Mouse (Mus musculus): ENCODE data around the gene Zfp281.
A peak's percentile ranks its signal among the peaks of the same experiment; 100 is the strongest.

The Zfp281 gene

DNA sequence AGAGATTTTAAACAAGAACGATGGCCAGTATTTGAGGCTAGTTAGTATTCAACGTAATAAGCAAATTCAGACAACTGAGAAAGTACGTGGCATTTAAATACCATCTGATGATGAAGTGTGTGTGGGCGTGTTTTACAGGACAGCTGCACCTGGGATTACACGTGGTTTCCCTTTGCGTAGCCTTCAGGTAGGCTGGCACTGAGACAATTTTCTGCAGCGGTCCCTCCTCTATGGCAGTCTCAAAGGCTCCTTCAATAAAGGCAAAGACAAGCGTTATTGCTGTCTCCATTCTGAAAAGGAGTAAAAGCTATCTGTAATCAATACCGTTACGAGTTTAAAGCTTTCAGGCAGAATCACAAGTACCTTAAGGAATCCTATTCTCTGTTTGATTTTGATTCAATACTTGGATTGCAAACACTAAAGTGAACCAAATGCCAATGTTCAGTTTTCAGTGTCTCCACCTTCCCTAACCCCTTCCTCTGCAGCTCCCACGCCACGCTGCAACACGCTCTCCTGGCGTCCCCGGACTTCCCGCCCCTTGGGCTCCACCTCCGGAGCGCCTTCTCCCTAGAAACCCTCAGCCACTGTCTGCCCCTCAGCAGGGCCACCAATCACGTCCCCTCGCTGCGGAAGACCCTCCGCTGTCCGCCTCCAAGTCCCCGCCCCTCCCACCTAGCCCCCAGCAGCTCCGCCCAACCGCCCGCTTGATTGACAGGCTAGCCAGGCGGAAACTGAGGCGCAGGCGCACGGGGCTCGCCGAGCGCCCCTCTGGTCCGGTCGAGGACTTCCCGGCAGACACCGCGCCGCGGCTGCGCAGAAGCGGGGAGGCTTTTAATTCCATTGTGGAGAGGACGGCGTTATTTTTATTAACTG is at the start of gene Zfp281:
Gene Zfp281, plus strand, starts transcription at position 756 of the 873 bp plus-strand sequence.
- peak; percentile 95 for DNase-seq (ENCODE audit: low spot score)

DNA sequence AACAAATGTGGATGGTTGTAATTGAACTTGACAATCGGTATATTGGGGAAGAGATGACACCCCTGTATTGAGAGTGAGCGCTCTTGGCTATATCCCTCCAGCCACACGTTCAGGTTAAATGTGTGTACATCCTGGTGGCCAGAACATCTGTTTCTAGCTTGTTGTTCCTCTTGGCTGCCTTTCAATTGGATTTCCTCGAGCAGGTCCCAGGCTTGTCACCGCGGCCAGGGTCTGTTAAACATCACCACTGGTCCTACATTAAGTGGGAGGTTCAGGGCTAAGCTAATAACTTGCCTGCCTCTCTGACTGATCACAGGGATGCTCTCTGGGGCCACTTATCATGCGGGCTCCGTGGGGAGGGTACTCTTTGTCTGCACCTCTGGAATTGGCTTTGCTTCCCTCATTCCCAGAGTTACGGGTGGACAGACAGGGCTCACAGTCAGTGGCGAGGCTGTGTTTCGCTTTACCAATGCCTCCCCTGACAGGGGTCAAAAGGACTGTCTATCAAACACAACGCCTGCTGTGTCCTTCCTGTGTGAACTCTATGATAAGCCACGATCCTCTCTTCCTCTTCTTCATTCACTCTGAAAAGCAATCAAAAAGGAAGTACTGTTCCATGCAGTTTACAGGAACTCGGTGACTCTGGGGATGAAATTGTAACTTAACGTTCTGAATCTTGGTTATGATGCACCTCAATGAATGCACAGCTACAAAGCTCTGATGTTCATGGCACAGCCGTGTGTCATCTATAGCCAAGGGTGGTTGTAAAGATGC is 46.6 kb upstream of the Zfp281 start:
- peak; percentile 49 for DNase-seq (ENCODE audit: low spot score)

DNA sequence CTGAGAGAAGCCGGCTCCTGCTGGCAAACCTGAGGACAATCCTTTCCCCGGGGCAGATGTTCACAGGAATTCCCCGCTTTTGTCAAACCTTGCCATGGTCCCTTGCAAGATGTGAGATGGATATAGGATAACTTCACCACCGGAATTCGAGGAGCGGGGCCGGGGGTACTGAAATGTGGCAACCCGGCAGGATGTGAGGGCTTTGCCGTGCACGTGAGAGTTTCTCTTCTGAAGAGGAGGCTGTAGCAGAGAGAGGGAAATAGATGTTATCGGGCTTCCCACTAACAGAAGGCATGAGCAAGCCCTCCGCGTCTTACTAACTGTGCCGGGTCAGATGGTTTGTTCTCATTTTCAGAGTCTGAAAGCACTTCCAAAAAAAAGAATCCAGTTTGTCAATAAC is 45.3 kb upstream of the Zfp281 start:
- DNase-seq (ENCODE audit: low spot score): no peak

DNA sequence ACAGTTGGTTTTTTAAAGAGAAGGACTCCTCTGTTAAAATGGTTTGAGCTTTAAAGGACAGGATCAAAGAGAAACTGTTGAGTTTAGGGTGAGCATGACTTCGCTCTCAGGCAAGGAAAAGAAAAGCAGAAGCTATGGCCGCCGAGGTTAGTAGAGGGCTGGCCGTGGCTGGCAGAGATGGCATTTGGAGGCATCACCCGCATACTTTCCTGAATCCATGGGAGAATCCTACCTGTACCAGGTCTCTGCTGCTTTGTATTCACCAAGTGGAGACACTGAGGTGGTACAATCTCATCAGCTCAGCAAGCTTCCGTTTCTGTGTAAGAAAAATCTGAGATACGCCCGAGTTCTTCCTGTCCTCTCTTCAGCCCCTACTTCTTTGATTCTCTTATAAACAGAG is 44.4 kb upstream of the Zfp281 start:
- DNase-seq (ENCODE audit: low spot score): no peak

DNA sequence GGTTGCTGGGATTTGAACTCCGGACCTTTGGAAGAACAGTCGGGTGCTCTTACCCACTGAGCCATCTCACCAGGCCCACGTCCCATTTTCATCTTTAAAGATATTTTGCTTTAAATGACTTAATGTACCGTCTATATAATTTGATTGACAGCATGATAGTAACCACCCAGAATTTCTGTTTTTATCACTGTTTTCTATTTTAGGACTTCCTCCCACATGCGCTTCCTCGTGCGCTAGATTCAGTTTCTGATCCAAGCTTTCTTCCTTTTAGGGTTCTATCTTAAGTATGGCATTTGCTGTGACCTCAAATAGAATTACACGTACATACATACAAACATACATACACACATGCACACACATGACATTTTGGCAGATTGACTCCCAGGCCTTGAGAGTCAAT is 42.9 kb upstream of the Zfp281 start:
- no peak for DNase-seq (ENCODE audit: low spot score)

DNA sequence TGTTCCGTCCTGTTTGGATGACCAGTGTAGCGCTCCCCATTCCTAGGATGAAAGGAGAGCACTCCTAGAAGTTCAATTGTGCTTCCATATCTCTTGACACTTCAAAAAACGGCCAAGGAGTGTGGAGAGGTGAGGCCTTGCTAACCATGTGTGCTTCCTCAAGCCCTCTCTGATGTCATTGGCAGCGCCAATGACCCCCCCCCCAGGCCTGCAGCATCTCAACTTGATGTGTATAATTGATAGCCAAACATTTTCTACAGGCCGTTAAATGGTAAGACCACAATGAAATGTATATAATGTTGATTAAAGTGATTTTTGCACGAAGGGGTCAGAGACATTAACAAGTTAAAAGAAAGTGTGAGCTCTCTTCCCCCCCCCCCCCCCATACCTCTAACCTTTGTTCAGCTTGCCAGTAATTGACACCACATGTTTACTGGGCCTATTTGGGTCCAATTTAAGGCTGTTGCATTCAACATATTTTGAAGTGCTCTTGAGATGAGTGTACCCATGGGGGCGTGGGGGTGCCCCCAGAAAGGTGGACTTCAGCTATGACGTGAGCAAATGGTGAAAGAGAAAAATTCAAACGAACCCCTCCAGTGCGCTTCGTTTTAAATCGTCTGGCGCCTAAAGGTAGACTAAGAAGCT is 36.8 kb upstream of the Zfp281 start:
- DNase-seq (ENCODE audit: low spot score): no peak

GRCm38 (mm10) chr1:136588908-136589307 is 35.8 kb upstream of the Zfp281 start:
- no peak for DNase-seq (ENCODE audit: low spot score)

GRCm38 (mm10) chr1:136592741-136593140 is 32.0 kb upstream of the Zfp281 start:
- no peak for DNase-seq (ENCODE audit: low spot score)

DNA sequence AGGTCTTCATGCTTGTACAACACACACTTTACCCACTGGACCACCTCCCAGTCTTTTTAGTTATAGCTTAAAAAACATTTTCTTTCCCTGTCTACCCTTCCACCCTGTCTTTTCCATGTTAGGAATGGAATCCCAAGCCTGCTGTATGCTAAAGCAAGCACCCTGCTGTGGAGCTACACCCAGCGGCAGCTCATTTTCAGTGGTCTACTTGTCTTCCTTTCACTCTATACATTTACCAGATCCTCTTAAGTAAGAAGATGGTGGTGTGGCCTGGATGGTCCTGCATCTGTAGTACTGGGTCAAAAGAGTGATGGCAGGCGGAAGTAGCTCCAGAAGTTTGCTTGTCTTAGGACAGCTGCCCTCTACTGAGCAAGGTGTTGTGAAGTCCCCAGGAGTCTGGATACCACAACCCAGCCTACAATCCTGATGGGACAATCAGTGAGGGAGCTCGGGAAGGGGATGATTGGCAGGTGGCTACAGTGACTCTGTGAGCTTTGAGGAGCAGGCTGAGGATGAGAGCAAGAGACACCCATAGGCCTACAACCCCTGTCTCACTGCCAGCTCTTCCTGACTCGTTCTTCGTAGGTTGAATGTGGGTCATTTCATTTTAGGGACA is 30.4 kb upstream of the Zfp281 start:
- no peak for DNase-seq (ENCODE audit: low spot score)

GRCm38 (mm10) chr1:136596821-136597220 is 27.9 kb upstream of the Zfp281 start:
- no peak for DNase-seq (ENCODE audit: low spot score)

DNA sequence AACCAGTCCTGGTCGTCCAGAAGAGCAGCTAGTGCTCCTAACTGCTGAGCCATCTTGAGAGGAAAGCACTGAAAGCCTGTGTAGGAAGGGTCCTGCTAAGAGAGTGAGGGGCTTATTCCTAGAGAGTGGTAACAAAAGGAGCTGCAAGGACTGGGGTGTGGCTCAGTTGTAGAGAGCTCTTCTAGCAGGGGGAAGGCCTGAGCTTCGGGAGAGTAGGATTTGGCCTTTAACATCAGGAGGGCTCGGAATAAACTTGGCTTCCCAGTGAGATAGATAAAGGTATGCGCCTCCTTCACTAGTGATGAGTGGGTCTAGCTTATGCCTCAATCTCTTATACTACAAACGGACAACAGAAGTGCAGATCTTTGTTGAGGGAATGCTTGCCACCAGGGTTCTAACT is 26.4 kb upstream of the Zfp281 start:
- DNase-seq (ENCODE audit: low spot score): no peak

- no peak for DNase-seq (ENCODE audit: low spot score)
These were observed 24.6 kb upstream of the Zfp281 start for GRCm38 (mm10) chr1:136600067-136600466.

DNA sequence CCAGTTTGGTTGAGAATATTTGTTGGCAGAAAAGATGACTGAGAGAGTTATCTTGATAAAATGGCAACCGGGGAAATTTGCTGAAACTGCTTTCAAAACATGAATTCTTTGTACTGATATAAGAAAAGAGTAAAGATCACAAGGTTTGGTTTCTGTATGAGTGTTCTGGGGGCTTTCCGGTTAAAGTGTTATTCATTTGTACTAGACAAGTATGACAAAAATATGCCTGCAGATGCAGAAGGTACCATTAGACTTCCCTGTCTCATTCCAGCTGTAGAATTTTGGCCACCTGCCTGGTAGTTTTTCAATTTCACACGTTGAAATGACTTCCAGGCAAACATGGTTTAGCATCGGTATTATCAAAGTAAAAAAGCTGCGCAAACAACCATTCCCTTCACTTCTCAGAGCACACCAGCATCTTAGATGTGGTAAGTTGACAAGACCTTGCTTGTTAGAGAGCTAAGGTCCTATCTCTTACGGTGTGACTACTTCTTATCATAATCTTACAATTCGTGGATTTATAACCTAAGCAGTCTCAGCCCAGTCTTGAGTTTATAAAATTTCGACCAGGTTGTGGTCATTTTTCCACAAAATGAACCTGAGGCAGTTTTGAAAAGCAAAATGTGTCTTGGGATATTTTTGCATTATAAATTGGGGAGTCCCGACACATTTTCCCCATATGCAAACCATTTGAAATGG is 23.9 kb upstream of the Zfp281 start:
- DNase-seq (ENCODE audit: low spot score): no peak

DNA sequence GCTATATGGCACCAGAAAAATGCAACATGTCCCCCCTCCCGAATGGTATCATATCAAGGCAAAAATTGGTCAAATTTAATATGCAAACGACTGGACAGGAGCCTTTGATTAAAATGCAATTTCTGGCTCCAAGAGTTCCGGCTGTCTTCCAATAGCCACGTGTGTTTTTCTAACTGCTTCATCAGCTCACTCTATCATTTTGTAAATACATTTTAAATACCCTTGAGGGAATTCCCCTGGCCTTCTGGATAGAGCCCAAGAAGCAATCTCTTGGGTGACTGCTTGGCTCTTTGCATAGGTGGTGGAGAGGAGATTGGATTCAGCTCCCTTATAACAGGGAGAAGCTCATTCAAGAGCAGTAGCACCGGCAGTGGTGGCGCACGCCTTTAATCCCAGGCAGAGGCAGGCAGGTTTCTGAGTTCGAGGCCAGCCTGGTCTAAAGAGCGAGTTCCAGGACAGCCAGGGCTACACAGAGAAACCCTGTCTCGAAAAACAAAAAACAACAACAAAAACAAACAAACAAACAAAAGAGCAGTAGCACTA is 23.3 kb upstream of the Zfp281 start:
- DNase-seq (ENCODE audit: low spot score): no peak

DNA sequence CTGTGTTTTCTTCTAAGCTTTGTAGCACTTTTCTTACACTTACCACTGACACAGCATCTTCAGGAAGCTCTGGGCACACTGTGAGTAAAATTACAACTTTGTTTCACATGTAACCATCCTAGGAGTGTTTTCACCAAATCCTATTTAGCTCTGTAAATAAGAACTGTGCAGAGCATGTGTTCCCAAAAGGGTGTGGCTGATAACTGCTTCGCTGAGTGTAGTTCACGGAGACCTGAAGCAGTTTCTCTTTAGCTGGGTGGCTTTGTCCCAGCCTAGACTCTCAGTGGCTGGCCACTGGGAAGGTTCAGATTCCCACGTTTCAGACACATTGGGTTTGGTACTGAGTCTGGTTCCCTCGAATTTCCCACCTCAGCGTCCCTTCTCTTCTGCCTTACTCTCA is 22.4 kb upstream of the Zfp281 start:
- no peak for DNase-seq (ENCODE audit: low spot score)

DNA sequence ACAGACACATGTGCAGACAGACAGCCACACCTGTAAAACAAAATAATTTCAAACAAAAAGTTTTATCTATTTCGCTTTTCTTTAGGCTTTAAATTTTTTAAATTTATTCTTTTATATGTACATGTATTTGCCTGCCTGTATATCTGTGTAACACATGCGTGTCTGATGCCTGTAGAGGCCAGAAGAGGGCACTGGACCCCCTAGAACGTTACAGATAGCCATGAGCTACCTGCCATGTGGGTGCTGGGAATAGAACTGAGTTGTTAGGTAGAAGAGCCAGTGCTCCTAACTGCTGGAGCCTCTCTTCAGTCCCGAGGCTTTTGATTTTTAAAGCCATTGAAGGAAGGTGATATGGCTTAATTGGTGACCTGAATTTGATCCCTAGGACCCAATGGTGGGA is 20.5 kb upstream of the Zfp281 start:
- DNase-seq (ENCODE audit: low spot score): no peak

- DNase-seq (ENCODE audit: low spot score): no peak
These were observed 18.9 kb upstream of the Zfp281 start for GRCm38 (mm10) chr1:136605790-136606189.

GRCm38 (mm10) chr1:136606278-136606677 is 18.4 kb upstream of the Zfp281 start:
- DNase-seq (ENCODE audit: low spot score): no peak

DNA sequence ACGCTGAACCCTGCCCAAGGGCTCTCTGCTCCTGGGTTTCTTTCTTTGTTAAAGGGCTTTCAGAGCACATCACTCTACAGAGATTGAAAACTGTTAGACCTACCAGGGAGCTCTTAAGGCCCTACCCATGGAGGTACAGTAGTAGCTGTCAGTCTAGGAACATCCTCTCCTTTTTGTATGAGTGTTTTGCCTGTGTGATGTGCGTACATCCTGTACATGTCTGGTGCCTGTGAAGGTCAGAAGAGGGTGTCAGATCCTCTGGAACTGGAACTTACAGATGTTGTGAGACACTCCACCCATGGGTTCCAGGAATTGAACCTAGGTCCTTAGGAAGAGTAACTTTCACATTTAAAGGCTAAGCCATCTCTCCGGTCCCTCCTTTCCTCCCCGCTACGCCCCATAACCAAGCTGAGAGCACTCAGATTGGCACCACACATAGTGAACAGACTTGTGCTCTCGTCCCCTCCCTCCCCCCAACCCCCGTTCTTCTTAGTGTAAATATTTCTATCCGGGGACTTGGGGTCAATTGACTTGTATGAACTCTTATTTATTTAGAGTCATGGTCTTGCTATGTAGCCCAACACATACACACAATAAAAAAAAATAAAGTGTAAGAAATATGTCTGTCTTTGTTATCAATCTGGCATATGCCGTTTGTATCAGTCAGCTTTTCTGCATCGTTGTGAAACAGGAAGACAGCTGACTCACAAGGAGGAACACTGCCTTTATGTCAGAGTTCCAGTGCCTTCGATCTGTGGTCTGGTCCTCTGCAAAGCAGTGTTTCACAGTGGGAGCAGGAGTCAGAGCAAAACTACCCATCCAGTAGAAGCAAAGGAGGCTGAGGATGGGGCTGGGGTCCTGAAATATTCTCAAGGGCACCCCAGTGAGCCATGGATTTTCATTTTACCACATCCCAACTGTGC is 16.1 kb upstream of the Zfp281 start:
- DNase-seq (ENCODE audit: low spot score): no peak

DNA sequence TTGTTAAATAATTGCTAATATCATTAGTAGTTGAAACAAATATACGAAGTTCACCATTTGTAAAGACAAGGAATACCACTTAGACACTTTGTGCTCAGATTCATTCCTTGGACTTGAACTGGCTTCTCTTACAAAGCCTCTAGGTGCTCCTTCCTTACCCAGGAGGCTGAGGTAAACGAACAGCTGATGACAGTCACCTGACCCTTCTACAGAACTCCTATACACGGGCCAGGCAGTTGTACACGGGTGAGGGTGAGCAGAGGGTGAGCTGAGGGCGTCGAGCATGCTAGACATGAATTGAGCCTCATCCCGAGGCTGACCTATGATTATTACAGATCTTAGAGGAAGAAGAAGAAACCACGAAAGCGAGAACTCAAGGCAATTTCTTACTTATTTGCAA is 12.9 kb upstream of the Zfp281 start:
- no peak for DNase-seq (ENCODE audit: low spot score)

All from MN1 (cell line).